Mouse (Mus musculus) embryonic facial prominence, embryonic 15.5 days (tissue): ENCODE measurements around the gene Etl4. TPM values are rescaled to one million over a fixed set of nuclear protein-coding genes. Genes with fewer than 3 reads are reported as not detected.

Source experiments
- ATAC-seq: fragments of 200-750 bp; cut with Nextera tagmentation; 2 replicates; pipeline ENCODE4 v1.8.0; 2017; ENCODE audit warnings: low read depth, moderate TSS enrichment; ENCODE audit not compliant: insufficient number of reproducible peaks, low FRiP score, low TSS enrichment
- H3K27ac ChIP-seq: fragments of 300-500 bp; sonication (generic); replicated peaks from 2 replicates; pipeline ENCODE4 v1.5.1; 2015; ENCODE audit warnings: mild to moderate bottlenecking, inconsistent platforms
- H3K27me3 ChIP-seq: fragments of 300-500 bp; sonication (generic); 2 replicates; pipeline ENCODE4 v1.6.1; 2015; ENCODE audit warnings: inconsistent platforms
- H3K36me3 ChIP-seq: fragments of 300-500 bp; sonication (generic); 2 replicates; pipeline ENCODE4 v1.6.1; 2015; ENCODE audit warnings: mild to moderate bottlenecking, inconsistent platforms
- H3K4me1 ChIP-seq: fragments of 300-500 bp; sonication (generic); 2 replicates; pipeline ENCODE4 v1.6.1; 2015; ENCODE audit warnings: inconsistent platforms
- H3K4me2 ChIP-seq: fragments of 300-500 bp; sonication (generic); replicated peaks from 2 replicates; pipeline ENCODE4 v1.6.1; 2015; ENCODE audit warnings: mild to moderate bottlenecking, inconsistent platforms
- H3K4me3 ChIP-seq: fragments of 300-500 bp; sonication (generic); replicated peaks from 2 replicates; pipeline ENCODE4 v1.5.1; 2015; ENCODE audit warnings: mild to moderate bottlenecking, inconsistent platforms
- H3K9ac ChIP-seq: fragments of 300-500 bp; sonication (generic); 2 replicates; pipeline ENCODE4 v1.6.1; 2015; ENCODE audit warnings: inconsistent platforms
- H3K9me3 ChIP-seq: fragments of 300-500 bp; sonication (generic); replicated peaks from 2 replicates; pipeline ENCODE4 v1.6.1; 2016; ENCODE audit warnings: inconsistent platforms
- WGBS: fragments of 180-500 bp; shearing (Covaris S2); methylation state at CpG from one replicate; pipeline ENCODE4 v1.1.7; 2015; 5-methylcytosine and 5-hydroxymethylcytosine counted together
- polyA plus RNA-seq: library from polyadenylated mRNA; unstranded; fragments of >200 nt; fragmentation: Nextera tagmentation; extraction: Ambion mirVana; gene quantifications from 2 replicates; pipeline ENCODE4 v1.2.1, GENCODE M21; 2015

Gene Etl4
- polyA plus RNA-seq, 1 experiment from 2014 or later, result 39.0 TPM

GRCm38 (mm10) chr2:20508724-20509052 is 599.1 kb downstream of the Etl4 start:
- H3K4me3 ChIP-seq, result no peak overlapping the region
- ATAC-seq, result no peak
- no peaks in the 10 kb centered on the region for H3K36me3 ChIP-seq
- H3K4me2 ChIP-seq, result no peak overlapping the region
- no peaks in the 10 kb centered on the region for H3K4me1 ChIP-seq
- 61% methylated on average over 3 of the region's 3 CpGs for WGBS
- H3K9ac ChIP-seq, result no peak overlapping the region
- H3K27me3 ChIP-seq, result no peaks in the 10 kb centered on the region
- no peaks in the 10 kb centered on the region for H3K9me3 ChIP-seq
- no peak overlapping the region for H3K27ac ChIP-seq

GRCm38 (mm10) chr2:20510061-20510460 is 600.5 kb downstream of the Etl4 start:
- ATAC-seq, result no peak
- Histone ChIP-seq H3K4me3 (no peak overlapping the region), H3K4me1 (no peaks in the 10 kb centered on the region), H3K4me2 (no peak overlapping the region), H3K27me3 (no peaks in the 10 kb centered on the region), H3K9me3 (no peaks in the 10 kb centered on the region), H3K36me3 (no peaks in the 10 kb centered on the region), H3K9ac (no peak overlapping the region), H3K27ac (no peak overlapping the region)
- 76% methylated on average over 2 of the region's 2 CpGs for WGBS

DNA sequence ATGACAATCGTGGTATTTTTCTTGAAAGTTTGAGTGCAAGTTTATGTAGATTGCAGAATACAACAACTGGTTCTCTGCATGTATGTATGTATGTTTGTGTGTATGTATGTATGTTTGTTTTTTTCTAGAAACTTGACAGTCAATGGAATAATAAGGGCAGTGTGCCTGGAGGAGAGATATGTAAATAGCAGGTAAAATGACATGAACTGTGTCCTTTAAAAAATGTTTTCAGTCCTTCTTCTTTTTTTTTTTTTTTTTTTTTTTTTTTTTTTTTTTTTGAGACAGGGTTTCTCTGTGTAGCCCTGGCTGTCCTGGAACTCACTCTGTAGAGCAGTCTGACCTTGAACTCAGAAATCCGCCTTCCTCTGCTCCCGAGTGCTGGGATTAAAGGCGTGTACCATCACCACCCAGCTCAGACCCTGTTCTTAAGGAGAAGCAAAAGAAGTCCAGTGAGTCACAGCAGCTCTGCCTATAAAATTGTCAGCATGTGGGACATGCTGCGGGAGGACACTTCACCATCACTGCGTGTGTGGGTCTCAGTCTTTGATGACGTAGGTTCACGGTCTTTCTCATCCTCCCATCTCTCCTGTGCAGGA is 606.8 kb downstream of the Etl4 start:
- H3K4me1 ChIP-seq, result peaks cover 16% of the 10 kb centered on the region
- no peaks in the 10 kb centered on the region for H3K9me3 ChIP-seq
- ATAC-seq, result no peak
- WGBS, result 92% methylated on average over 8 of the region's 8 CpGs
- H3K4me2 ChIP-seq, result no peak overlapping the region
- H3K4me3 ChIP-seq, result no peak overlapping the region
- no peak overlapping the region for H3K27ac ChIP-seq
- H3K9ac ChIP-seq, result no peak overlapping the region
- no peaks in the 10 kb centered on the region for H3K27me3 ChIP-seq
- no peaks in the 10 kb centered on the region for H3K36me3 ChIP-seq

- Histone ChIP-seq H3K36me3 (no peaks in the 10 kb centered on the region), H3K4me2 (no peak overlapping the region), H3K27ac (no peak overlapping the region), H3K27me3 (no peaks in the 10 kb centered on the region), H3K4me3 (no peak overlapping the region), H3K9ac (no peak overlapping the region), H3K4me1 (peaks cover 23% of the 10 kb centered on the region), H3K9me3 (no peaks in the 10 kb centered on the region)
- ATAC-seq, result no peak
- 86% methylated on average over 2 of the region's 2 CpGs for WGBS
Observed at GRCm38 (mm10) chr2:20517853-20518252, 608.3 kb downstream of the Etl4 start.

- Histone ChIP-seq H3K9me3 (no peaks in the 10 kb centered on the region), H3K36me3 (no peaks in the 10 kb centered on the region), H3K4me2 (no peak overlapping the region), H3K9ac (no peak overlapping the region), H3K4me3 (no peak overlapping the region), H3K27ac (peak overlapping the region; percentile 85; the same call in 1 of the 2 replicates), H3K4me1 (peaks cover 23% of the 10 kb centered on the region), H3K27me3 (no peaks in the 10 kb centered on the region)
- 48% methylated on average over 2 of the region's 2 CpGs for WGBS
- ATAC-seq, result no peak
Observed at GRCm38 (mm10) chr2:20518506-20518905, 608.9 kb downstream of the Etl4 start.

GRCm38 (mm10) chr2:20519447-20520098 is 610.0 kb downstream of the Etl4 start:
- peaks cover 23% of the 10 kb centered on the region for H3K4me1 ChIP-seq
- H3K9me3 ChIP-seq, result no peaks in the 10 kb centered on the region
- peak; percentile 83 for ATAC-seq
- peak overlapping the region; percentile 85 for H3K4me2 ChIP-seq
- WGBS, result under 1% methylated on average over 39 of the region's 39 CpGs
- H3K27me3 ChIP-seq, result no peaks in the 10 kb centered on the region
- H3K4me3 ChIP-seq, result peak overlapping the region; percentile 61
- no peaks in the 10 kb centered on the region for H3K36me3 ChIP-seq
- peak overlapping the region; percentile 53 for H3K9ac ChIP-seq
- H3K27ac ChIP-seq, result peak overlapping the region; percentile 85

GRCm38 (mm10) chr2:20520099-20520475 is 610.5 kb downstream of the Etl4 start:
- no peaks in the 10 kb centered on the region for H3K9me3 ChIP-seq
- no peaks in the 10 kb centered on the region for H3K36me3 ChIP-seq
- peak overlapping the region; percentile 85 for H3K27ac ChIP-seq
- peak; percentile 45 for ATAC-seq
- no peaks in the 10 kb centered on the region for H3K27me3 ChIP-seq
- H3K4me3 ChIP-seq, result peak overlapping the region; percentile 61
- peak overlapping the region; percentile 85 for H3K4me2 ChIP-seq
- H3K4me1 ChIP-seq, result peaks cover 23% of the 10 kb centered on the region
- WGBS, result under 1% methylated on average over 12 of the region's 12 CpGs
- H3K9ac ChIP-seq, result peak overlapping the region; percentile 53

DNA sequence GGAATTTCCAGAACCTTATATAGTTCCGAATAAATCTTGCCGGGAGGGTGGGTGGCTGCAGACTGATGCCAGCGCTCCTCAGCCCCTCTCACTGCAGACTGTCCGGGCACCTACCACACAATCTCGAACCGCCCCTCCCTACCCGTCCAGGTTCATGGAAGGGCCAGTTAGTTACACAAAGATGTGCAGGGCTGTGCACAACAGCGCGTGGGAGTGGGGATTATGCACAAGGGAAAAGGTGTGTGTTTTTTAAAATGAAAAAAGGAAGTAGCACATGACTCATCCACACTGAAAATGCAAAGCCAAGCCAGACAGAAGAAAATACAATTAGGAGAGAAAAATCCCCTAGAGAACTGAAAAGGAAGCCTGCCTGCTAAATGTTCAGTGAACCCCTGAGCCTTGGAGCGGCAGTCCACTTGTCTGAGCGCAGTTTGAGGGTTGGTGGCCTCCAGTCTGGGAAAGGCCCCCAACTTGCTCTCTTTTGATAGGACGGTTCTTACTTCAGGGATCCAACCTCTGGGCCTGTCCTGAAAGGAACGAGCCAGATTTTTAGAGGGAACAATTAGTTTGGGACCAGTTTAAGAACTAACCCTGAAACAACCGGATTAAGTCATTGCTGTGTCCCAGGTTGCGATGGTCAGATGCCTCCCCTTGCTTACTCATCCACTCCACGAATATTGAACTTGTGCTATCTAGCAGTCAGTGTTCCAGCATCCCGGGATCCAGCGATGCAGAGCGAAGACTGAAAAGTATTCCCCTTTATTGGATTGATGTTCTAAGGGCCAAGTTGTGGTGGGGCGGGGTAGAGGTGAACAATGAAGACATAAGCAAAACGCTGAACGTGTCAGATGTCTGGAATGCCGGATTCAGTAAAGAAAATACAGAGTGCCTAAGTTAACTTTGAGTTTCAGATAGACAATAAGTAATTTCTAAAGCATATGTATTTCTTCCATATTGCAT is 611.3 kb downstream of the Etl4 start:
- Histone ChIP-seq H3K27ac (peak overlapping the region; percentile 85), H3K9me3 (no peaks in the 10 kb centered on the region), H3K4me3 (peak overlapping the region; percentile 61), H3K27me3 (no peaks in the 10 kb centered on the region), H3K4me2 (peak overlapping the region; percentile 85), H3K4me1 (peaks cover 24% of the 10 kb centered on the region), H3K36me3 (no peaks in the 10 kb centered on the region), H3K9ac (peak overlapping the region; percentile 53)
- 27% methylated on average over 23 of the region's 23 CpGs for WGBS
- 0 out of 2 replicates have a peak, but pooled peaks have one; percentile 48 for ATAC-seq

DNA sequence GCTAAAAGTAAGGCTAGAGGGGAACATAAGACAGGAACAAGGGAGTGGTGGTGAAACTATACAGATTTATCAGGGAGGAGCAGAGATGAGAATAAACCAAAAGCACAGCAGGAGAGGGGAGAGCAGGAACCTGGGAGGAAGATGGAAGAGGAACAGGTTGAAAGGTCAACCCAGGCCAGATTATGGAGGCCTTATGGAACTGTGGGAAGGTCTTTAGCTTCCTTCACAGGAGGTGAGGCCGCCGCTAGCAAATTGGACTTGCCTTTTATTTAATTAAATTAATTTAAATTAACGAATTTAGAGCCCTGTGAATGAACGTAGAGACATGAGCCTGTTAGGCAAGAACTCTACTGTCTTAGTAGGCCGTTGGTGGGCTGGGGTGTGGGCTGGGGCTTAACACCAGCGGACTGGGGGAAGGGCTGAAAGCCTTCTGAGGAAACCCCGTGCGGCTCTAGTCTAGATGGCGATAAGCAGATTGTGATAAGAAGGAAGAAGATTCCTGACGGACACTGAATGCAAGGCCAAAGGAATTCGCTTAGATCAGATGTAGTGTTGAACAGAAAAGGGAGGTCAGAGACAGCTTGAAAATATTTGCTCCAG is 612.2 kb downstream of the Etl4 start:
- peak overlapping the region; percentile 85; the same call in 1 of the 2 replicates for H3K4me2 ChIP-seq
- H3K27me3 ChIP-seq, result no peaks in the 10 kb centered on the region
- H3K4me3 ChIP-seq, result peak overlapping the region; percentile 61; the same call in 1 of the 2 replicates
- no peak overlapping the region for H3K9ac ChIP-seq
- H3K4me1 ChIP-seq, result peaks cover 29% of the 10 kb centered on the region
- no peaks in the 10 kb centered on the region for H3K9me3 ChIP-seq
- H3K36me3 ChIP-seq, result no peaks in the 10 kb centered on the region
- WGBS, result 53% methylated on average over 11 of the region's 11 CpGs
- no peak for ATAC-seq
- no peak overlapping the region for H3K27ac ChIP-seq

GRCm38 (mm10) chr2:20523636-20524035 is 614.1 kb downstream of the Etl4 start:
- Histone ChIP-seq H3K9me3 (no peaks in the 10 kb centered on the region), H3K4me3 (no peak overlapping the region)
- 72% methylated on average over 3 of the region's 3 CpGs for WGBS

More at GRCm38 (mm10) chr2:20523636-20524035, 614.1 kb downstream of the Etl4 start:
- Histone ChIP-seq H3K36me3 (no peaks in the 10 kb centered on the region), H3K27ac (no peak overlapping the region), H3K9ac (no peak overlapping the region), H3K4me1 (peaks cover 29% of the 10 kb centered on the region), H3K27me3 (no peaks in the 10 kb centered on the region), H3K4me2 (no peak overlapping the region)
- no peak for ATAC-seq
